Mouse (Mus musculus): ENCODE results near the gene Acsm3. TPM values are rescaled to one million over a fixed set of nuclear protein-coding genes. Genes with fewer than 3 reads are reported as not detected.
A peak's percentile ranks its signal among the peaks of the same experiment; 100 is the strongest.
"Not testable (repeated sequence)": the region's sequence is repeated elsewhere in the genome, so short reads cannot be mapped to it uniquely, and the experiment has no call there.

Gene Acsm3
- 0.09 and 0.16 TPM in 2 replicates for polyA plus RNA-seq (2016; fragmentation: Nextera tagmentation; extraction: Ambion mirVana)

DNA sequence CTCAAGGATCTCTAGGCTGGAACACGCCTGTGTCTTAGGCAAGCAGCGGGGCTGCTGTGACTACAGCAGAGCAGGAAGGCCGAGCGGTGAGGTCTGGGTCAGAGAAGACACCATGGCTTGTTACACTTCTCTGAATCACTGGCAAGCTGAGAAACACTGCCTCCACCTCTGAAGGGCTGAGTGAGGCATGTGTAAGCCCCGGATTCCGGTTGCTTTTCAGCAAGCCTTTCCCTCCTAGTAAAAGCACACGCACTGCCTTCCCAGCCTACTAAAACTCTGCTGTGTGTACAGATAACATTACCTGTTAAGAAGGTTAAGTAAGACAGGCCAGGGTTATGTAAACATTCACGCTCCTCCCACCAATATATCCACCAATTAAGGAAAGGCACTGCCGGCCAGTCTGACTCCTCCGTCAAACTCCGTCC, at the start of gene Acsm3:
Gene Acsm3, plus strand, starts transcription at position 397 of the 425 bp plus-strand sequence.
- no peak within 1 kb of the TSS for H3K4me3 ChIP-seq
- 76% methylated on average over 11 of the region's 11 CpGs for WGBS
- no peak within 1 kb of the TSS for H3K4me2 ChIP-seq (replicated peaks)
- no peaks in the 10 kb centered on the region for H3K4me1 ChIP-seq
- no peaks in the 10 kb centered on the region for H3K27me3 ChIP-seq (replicated peaks)
- H3K9me3 ChIP-seq = no peaks in the 10 kb centered on the region
- no peak within 1 kb of the TSS for H3K9ac ChIP-seq
- H3K27ac ChIP-seq = no peak within 1 kb of the TSS
- no peak for ATAC-seq (ENCODE audit: low FRiP score, low read depth)
- no peaks in the 10 kb centered on the region for H3K36me3 ChIP-seq

DNA sequence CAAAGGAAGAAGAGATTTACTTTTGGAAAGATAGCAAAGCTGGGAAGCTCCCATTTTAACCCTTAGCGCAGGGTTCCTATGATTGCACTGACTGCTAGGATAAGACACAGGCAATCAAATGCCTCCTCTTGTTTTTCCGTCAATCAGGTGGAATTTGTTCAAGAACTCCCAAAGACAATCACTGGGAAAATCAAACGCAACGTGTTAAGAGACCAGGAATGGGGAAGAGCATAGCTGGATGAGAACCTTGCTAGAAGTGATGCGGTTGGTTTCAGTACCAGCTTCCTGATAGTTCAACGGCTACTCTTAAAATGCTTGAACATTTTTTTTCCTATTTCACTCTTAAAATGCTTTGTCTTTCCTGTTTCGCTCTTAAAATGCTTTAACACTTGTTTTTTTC, 46.6 kb upstream of the Acsm3 start:
- Histone ChIP-seq H3K4me3 (no peak overlapping the region), H3K36me3 (peaks cover 39% of the 10 kb centered on the region), H3K9me3 (no peaks in the 10 kb centered on the region), H3K27me3 (replicated peaks) (no peaks in the 10 kb centered on the region), H3K4me1 (no peaks in the 10 kb centered on the region), H3K27ac (no peak overlapping the region), H3K4me2 (replicated peaks) (no peak overlapping the region), H3K9ac (no peak overlapping the region)
- WGBS = 93% methylated on average over 7 of the region's 7 CpGs
- no peak for ATAC-seq (ENCODE audit: low FRiP score, low read depth)

DNA sequence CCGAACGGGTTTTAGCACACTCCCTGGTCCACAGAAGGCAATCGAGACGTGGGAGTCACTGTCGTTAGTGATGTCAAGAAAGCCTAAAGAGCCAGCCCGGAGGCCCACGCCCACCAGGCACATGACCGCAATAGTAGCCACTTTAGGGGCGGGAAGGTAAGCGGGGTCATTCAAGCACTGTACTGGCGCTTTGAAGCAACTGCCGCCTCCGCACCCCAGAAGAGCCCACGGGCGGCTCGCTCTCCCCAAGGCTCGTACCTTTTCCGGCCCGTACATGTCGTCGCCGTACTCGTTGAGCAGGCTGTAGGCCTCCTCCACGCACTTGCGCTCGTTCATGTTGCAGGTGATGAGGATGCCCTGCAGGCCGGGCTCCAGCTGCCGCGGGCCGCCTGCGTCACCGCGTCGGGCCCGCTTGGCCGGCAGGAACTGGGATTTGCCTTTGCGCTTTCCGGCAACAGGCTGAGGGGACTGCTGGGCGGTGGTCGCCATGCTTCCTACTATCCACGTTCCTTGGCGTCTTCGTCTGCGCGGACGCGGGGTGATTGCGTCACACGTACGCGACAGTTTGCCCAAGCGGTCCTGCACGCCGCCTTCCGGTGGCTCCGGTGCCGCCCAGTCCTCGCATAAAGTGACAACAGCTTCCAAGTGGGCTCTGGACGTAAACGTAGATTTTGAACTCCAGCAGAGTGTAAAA, 40.3 kb upstream of the Acsm3 start, which contains the start of gene Thumpd1:
Gene Thumpd1, minus strand, starts transcription at position 546 of the 694 bp plus-strand sequence.
- H3K4me3 ChIP-seq = peak within 1 kb of the TSS; percentile 95
- peak within 1 kb of the TSS; percentile 74 for H3K9ac ChIP-seq
- H3K4me2 ChIP-seq (replicated peaks) = peak within 1 kb of the TSS; percentile 75
- H3K27ac ChIP-seq = no peak within 1 kb of the TSS
- under 1% methylated on average over 60 of the region's 60 CpGs for WGBS
- no peaks in the 10 kb centered on the region for H3K9me3 ChIP-seq
- no peaks in the 10 kb centered on the region for H3K27me3 ChIP-seq (replicated peaks)
- H3K36me3 ChIP-seq = peaks cover 35% of the 10 kb centered on the region
- peaks cover 5% of the 10 kb centered on the region; the same call in 1 of the 2 replicates for H3K4me1 ChIP-seq
- ATAC-seq (ENCODE audit: low FRiP score, low read depth) = peak; percentile 96

DNA sequence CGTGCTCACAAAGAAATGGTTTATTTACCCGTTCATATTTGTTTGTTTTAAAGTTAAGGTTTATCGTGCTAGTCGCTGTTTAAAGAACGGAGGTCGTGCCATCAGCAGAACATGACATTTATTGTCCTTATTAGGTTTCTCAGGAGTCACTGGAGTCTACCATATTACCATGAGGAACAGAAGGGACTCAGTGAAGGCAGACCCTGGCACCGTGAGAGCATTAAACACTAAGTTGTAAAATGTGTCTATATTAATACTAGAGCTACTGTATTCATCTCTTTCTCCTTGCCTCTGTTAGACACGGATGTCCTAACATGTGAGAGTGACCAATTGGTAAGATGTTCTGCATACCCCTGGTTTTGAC, 39.8 kb upstream of the Acsm3 start:
- no peaks in the 10 kb centered on the region for H3K27me3 ChIP-seq (replicated peaks)
- ATAC-seq (ENCODE audit: low FRiP score, low read depth) = peak; percentile 45
- 14% methylated on average over 8 of the region's 8 CpGs for WGBS
- peak overlapping the region; percentile 95 for H3K4me3 ChIP-seq
- peaks cover 30% of the 10 kb centered on the region for H3K36me3 ChIP-seq
- H3K27ac ChIP-seq = no peak overlapping the region
- no peaks in the 10 kb centered on the region for H3K9me3 ChIP-seq
- H3K9ac ChIP-seq = peak overlapping the region; percentile 74; the same call in 1 of the 2 replicates
- H3K4me2 ChIP-seq (replicated peaks) = peak overlapping the region; percentile 75
- H3K4me1 ChIP-seq = peaks cover 5% of the 10 kb centered on the region; the same call in 1 of the 2 replicates

DNA sequence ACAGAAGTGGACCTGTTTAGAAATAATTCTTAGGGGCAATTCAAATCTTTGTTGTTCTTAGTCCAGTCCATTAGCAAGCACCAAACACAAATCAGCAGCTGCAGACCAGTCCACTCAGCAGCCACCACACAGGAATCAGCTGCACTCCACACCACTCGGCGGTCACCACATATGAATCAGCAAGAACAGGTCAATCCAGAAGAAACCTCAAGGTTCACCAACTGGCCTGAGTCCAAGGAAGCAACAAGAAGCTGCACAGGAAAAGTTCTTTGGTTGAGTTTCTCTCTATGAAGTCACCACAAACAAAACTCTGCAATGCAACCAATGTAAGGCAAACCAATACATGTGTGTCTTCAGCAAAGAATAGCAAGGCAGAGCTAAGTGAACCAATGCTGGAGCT, 33.1 kb upstream of the Acsm3 start:
- ATAC-seq (ENCODE audit: low FRiP score, low read depth) = no peak

DNA sequence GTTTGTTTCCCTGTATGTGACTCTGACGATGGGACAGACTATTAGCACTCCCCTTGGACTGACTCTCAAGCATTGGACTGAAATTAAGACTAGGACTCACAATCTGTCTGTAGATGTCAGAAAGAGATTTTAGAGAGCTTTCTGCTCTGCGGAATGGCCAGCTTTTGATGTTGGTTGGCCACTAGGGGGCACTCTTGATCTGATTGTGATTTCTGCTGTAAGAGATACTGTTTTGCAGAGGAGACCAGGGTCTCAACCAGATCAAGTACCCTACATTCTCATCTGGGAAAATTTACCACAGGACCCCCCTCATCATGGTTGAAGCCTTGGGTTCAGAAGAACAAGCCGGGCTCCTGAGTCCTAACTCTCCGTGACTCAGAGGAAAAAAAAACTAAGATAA, 29.5 kb upstream of the Acsm3 start:
- H3K4me3 ChIP-seq; H3K27ac ChIP-seq; H3K9me3 ChIP-seq; H3K4me1 ChIP-seq; H3K4me2 ChIP-seq (replicated peaks); H3K36me3 ChIP-seq; ATAC-seq (ENCODE audit: low FRiP score, low read depth); H3K9ac ChIP-seq; H3K27me3 ChIP-seq (replicated peaks): not testable (repeated sequence)
- WGBS = 88% methylated on average over 4 of the region's 4 CpGs

More for the DNA sequence above, 33.1 kb upstream of the Acsm3 start:
- Histone ChIP-seq H3K4me3 (no peak overlapping the region), H3K27ac (no peak overlapping the region), H3K9me3 (no peaks in the 10 kb centered on the region), H3K36me3 (no peaks in the 10 kb centered on the region), H3K9ac (no peak overlapping the region), H3K27me3 (replicated peaks) (no peaks in the 10 kb centered on the region), H3K4me2 (replicated peaks) (no peak overlapping the region), H3K4me1 (no peaks in the 10 kb centered on the region)
- 97% methylated on average over 2 of the region's 2 CpGs for whole genome bisulfite sequencing

DNA sequence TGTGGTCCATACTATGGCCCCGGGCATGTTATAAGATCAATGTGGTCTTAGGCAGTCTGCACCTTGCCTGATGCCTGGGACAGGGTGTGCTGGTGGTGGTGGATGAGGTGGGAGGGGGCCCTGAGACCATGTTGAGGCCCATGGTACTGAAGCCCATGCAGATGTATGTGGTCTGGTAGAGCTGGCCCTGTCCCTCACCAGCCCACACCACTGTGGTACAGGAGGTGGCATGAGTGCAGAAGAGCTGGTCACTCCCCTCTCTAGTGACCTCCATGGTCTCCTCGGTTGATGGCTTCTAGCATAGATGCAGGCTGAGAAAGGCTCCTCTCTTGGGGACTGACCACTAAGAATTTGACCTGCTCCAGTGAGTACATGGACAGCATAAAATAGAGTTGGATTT, 21.8 kb upstream of the Acsm3 start:
- Histone ChIP-seq H3K4me1 (no peaks in the 10 kb centered on the region), H3K4me2 (replicated peaks) (no peak overlapping the region), H3K9me3 (no peaks in the 10 kb centered on the region), H3K36me3 (no peaks in the 10 kb centered on the region), H3K9ac (no peak overlapping the region), H3K4me3 (no peak overlapping the region), H3K27me3 (replicated peaks) (no peaks in the 10 kb centered on the region), H3K27ac (no peak overlapping the region)
- 85% methylated on average over 2 of the region's 2 CpGs for WGBS
- ATAC-seq (ENCODE audit: low FRiP score, low read depth) = no peak

DNA sequence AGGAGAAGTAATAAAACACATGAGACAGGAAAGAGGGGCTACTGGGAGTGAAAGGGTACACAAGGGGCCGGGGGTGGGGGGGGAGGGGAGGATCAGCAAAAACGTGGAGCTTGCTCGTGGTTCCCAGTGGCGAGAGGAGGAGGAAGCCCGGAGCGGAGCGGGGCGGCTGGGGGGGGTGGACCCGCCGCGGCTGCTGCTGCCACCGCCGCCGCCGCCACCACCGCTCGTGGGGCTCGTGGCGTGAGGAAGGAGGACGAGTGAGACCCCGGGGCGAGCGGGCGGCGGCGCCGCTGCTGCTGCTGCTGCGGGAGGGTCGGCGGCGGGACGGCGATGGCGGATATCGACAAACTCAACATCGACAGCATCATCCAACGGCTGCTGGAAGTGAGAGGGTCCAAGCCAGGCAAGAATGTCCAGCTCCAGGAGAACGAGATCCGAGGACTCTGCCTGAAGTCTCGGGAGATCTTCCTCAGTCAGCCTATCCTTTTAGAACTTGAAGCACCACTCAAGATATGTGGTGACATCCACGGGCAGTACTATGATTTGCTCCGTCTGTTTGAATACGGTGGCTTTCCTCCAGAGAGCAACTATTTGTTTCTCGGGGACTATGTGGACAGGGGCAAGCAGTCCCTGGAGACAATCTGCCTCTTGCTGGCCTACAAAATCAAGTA, 20.8 kb upstream of the Acsm3 start:
- H3K4me2 ChIP-seq (replicated peaks) = peak overlapping the region; percentile 56
- peak overlapping the region; percentile 33 for H3K4me3 ChIP-seq
- ATAC-seq (ENCODE audit: low FRiP score, low read depth) = peak; percentile 86
- H3K27ac ChIP-seq; H3K27me3 ChIP-seq (replicated peaks); H3K9me3 ChIP-seq; H3K4me1 ChIP-seq; H3K36me3 ChIP-seq: not testable (repeated sequence)
- WGBS = 3% methylated on average over 34 of the region's 44 CpGs
- H3K9ac ChIP-seq = peak overlapping the region; percentile 33; the same call in 1 of the 2 replicates

DNA sequence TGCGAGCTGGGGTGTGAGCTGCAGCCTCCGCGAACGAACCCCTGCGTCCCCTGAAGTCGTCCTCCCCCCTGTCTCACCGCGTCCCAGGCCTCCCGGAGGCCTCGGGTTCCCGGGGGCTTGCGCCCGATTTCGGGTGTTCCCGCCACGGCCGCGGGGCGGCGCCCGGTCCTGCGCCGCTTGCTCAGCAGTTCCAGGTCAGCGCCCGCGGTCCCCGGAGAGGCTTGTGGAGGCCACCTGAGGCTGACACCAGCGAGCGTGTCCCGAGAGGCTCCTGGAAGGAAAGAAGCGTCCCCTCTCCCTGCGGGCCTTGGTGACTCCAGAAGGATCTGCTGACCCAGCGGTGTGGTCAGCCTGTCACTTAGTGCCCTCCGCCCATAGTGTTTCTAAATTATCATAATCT, 16.4 kb upstream of the Acsm3 start:
- Histone ChIP-seq H3K9me3 (no peaks in the 10 kb centered on the region), H3K4me3 (no peak overlapping the region), H3K27me3 (replicated peaks) (no peaks in the 10 kb centered on the region), H3K9ac (0 out of 2 replicates have a peak overlapping the region, but pooled peaks have one; percentile 5), H3K4me2 (replicated peaks) (peak overlapping the region; percentile 41), H3K27ac (no peak overlapping the region), H3K4me1 (peaks cover 6% of the 10 kb centered on the region; the same call in 1 of the 2 replicates), H3K36me3 (no peaks in the 10 kb centered on the region)
- WGBS = 8% methylated on average over 34 of the region's 34 CpGs
- ATAC-seq (ENCODE audit: low FRiP score, low read depth) = 0 out of 2 replicates have a peak, but pooled peaks have one; percentile 31

DNA sequence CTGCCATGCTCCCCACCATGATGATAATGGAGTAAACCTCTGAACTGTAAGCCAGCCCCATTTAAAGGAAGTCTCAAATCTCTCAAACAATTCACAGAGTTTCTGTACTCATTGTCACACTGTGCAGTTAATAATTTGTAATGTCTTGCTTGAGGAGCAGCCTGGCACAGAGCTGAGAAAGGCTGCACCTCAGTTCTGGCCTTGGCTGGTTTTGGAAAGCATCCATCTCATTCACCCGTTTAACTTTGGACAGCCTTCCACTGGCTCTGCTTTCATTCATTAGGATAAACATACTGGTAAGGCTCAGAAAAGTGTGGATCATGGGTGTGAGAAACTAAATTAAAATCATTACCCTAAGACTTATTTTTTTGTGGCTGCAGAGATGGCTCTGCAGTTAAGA, 14.9 kb upstream of the Acsm3 start:
- Histone ChIP-seq H3K27me3 (replicated peaks) (no peaks in the 10 kb centered on the region), H3K36me3 (no peaks in the 10 kb centered on the region), H3K27ac (no peak overlapping the region), H3K4me1 (peaks cover 6% of the 10 kb centered on the region; the same call in 1 of the 2 replicates), H3K4me3 (no peak overlapping the region), H3K9ac (no peak overlapping the region), H3K9me3 (no peaks in the 10 kb centered on the region), H3K4me2 (replicated peaks) (no peak overlapping the region)
- no peak for ATAC-seq (ENCODE audit: low FRiP score, low read depth)
- WGBS = 76% methylated on average over 1 of the region's 1 CpGs

DNA sequence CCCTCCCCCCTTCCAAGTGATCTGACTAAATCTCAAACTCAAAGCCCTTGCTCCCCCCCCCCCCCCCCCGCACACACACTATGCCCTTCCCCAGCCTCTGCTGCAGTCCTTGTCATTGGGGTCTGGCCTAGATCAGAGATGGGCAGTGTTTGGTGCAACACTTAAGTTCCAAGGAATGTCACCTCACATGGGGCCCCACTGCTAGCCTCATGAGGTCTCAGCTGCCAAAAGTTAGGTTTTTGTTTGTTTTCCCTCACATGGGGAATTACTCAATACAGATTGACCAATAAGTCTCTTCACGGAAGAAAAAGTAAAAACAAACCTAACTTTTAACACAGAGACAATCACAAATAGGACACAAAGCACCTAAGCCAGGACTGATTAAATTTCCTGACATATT, 12.0 kb upstream of the Acsm3 start:
- WGBS = 70% methylated on average over 2 of the region's 2 CpGs
- H3K9me3 ChIP-seq = no peaks in the 10 kb centered on the region
- no peak for ATAC-seq (ENCODE audit: low FRiP score, low read depth)

DNA sequence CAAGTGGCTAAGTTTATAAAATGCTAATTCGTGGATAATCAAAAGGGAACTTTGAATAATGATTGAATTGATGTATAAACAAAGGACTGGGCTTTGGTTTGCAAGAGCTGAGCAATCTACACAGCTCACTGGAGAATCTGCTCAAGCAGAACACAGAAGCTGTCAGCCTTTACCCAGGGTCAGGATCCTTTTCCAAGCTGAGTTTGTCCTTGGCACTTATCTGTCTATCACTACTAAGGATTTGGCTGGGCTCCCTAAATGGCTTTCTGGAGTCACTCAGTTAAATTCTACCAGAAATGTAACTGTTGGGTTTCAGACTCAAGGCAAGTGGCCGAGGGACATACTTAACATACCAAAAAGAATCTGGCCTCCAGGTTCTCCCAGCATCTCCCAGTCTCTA, 10.8 kb upstream of the Acsm3 start:
- H3K9ac ChIP-seq = no peak overlapping the region
- H3K36me3 ChIP-seq = no peaks in the 10 kb centered on the region
- H3K4me1 ChIP-seq = no peaks in the 10 kb centered on the region
- ATAC-seq (ENCODE audit: low FRiP score, low read depth) = no peak
- no peak overlapping the region for H3K27ac ChIP-seq
- no peak overlapping the region for H3K4me3 ChIP-seq
- H3K9me3 ChIP-seq = no peaks in the 10 kb centered on the region
- H3K4me2 ChIP-seq (replicated peaks) = no peak overlapping the region
- no peaks in the 10 kb centered on the region for H3K27me3 ChIP-seq (replicated peaks)
- 65% methylated on average over 2 of the region's 2 CpGs for WGBS

More for the DNA sequence above, 12.0 kb upstream of the Acsm3 start:
- H3K27me3 ChIP-seq (replicated peaks) = no peaks in the 10 kb centered on the region
- no peak overlapping the region for H3K27ac ChIP-seq
- peaks cover 6% of the 10 kb centered on the region; the same call in 1 of the 2 replicates for H3K4me1 ChIP-seq
- H3K9ac ChIP-seq = no peak overlapping the region
- H3K4me2 ChIP-seq (replicated peaks) = no peak overlapping the region
- no peaks in the 10 kb centered on the region for H3K36me3 ChIP-seq
- H3K4me3 ChIP-seq = no peak overlapping the region
